Mouse (Mus musculus): ENCODE measurements at regions not wholly inside any gene's neighbourhood (a gene's known extent, or its start where the extent isn't known, plus 50 kb on each side); places are given as distances from the start of the nearest gene placed in this dataset.

DNA sequence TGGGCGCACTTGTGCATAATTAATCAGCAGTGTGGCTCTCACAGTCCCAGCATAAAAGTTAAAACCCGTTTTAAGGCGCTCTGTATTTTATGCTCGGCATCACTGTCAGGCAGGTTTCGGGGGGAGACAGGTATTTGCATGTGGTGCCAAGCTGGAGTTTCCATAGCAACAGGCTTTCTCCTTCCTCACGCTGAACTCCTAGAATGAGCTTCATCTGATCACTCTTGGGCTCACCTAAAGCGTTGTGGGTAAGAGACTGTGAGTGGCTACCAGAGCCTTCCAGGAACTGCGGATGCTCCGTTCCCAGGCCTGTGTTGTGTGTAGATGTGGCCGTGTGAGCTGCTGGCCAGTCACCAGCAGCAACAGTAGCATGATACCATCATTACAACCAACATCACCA is 161.5 kb downstream of the Ajap1 start:
- DNase-seq, result no peak

DNA sequence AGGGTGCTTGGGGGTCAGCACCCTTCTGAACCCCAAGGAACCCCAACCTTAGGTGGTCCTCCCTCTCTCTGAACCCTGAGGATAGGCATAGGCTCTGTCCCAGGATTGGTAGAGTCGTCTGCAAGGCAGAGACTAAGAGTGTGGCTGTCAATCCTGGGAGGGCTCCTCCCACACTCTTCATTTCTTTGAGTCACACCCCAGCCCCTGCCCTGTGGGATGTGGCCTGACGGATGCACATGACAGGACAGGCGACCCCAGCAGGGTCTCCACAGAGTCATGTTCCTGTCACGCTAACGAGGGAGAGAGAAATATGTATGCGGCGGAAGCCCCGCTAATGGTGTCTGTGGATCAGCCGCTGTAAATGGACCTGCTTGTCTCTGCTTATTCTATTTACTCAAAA is 162.0 kb downstream of the Ajap1 start:
- no peak for DNase-seq

DNA sequence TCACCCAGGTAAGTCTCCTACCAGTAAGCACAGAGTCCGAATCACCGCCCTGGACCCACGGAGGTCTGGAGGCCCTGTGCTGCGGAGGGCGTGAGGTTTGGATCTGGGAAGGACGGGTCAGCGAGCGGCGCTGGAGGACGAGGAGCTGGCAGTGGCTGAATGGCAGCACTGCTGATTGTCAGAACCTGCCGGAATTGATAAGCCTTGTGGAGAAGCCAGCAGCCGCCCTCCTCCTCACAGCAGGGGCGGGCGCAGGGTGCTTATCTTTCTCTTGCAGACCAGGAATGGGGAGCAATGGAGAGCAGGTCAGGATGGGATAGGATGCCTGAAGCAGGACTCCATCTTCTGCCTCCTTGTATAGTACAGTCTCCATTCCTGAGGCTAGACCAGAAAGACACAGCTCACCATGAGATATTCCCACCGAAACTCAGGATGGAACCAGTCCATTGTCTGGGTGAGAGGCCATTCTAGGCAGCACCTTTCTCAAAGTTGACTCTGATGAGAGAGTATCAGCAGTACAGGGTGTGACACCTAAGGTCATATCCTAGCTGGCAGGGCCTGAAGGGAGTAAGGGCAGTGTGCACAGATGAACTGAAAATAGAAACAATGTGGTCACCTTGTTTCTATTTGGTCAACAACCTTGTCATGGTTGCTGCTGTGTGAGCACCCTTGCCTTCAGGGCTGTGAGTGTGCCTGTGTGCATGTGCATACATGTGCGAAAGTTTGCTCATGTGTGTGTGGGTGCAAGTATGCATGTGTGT is 165.5 kb downstream of the Ajap1 start:
- DNase-seq, result no peak

DNA sequence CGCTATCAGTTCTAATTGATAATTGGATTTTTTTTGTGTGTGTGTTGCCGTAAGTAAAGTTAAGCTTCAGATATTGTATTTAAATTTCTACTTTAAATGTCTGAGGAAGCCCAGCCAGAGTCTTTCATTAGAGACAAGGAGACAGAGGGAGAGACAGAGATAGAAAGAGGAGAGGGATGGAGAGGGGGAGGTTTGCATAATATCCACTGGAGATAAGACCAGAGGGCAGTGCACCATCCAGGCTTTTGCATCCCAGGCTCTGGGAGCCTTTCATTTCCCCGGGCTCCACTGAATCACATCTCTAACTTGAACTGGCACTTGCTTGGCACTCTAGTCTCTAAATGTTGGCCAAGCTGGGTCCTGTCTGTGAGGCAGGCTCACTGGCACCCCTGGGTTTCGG is 166.1 kb downstream of the Ajap1 start:
- no peak for DNase-seq

DNA sequence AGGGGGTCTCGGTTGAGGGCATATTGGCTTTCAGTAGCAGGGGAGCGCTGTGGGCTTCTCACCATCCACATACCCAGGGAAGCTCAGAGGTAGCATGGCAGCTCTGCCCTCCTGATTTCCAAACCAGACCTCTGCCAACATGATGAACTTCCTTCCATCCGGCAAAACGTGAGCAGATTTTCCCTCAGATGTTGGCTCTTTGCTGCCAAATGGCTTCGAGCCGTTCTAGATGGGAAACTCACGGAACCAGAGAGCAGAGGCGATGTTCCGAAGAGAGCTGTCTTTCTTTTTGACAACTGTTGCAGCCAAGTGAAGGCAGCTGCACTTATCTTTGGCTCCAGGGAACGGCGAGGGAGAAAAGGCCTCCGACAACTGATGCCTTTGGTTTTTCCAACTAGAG is 168.7 kb downstream of the Ajap1 start:
- DNase-seq, result no peak

GRCm38 (mm10) chr4:153311574-153311973 is 171.0 kb downstream of the Ajap1 start:
- no peak for DNase-seq

GRCm38 (mm10) chr4:153310641-153311040 is 172.0 kb downstream of the Ajap1 start:
- no peak for DNase-seq

- DNase-seq, result peak; percentile 34
Measured at GRCm38 (mm10) chr4:153303521-153303920, 179.1 kb downstream of the Ajap1 start.

DNA sequence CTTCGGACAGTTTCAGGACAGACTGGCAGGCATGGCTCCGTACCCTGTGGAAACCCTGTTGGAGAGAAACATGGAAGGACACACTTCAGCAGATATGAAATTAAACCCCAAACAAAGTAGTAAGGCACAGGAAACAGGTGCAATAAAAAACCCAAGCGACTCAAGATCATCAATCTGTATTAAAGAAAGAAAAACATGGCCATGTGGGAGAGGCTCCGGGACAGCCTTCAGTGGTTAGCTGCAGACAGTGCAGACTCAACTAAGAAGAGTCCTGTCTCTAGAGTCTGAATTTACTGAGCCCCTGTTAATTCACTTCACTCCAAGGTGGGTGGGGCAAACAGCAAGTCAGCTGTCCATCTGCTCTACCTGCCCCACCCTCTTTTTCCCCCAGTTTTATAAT is 179.8 kb downstream of the Ajap1 start:
- DNase-seq, result no peak

GRCm38 (mm10) chr4:153298277-153298676 is 184.3 kb downstream of the Ajap1 start:
- no peak for DNase-seq

DNA sequence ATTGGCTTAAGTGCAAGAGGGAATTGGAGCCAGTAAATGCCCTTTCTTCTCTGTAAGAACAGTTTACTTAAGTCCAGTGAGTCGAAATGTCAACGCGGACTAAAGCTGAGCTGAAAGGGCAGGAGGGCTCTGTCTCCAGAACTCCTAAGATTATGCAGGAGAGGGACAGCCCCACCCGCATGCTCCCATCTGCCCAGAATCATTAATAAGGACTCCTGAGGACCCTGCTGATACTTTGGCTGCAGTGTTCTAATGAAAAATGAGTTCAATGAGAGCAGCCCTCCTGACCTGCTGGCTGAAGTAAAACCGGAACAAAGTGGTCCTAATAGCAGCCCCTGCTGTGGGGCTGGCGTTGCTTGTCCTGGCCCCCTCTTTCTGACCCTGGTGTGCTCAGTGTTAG is 187.8 kb downstream of the Ajap1 start:
- DNase-seq, result no peak

DNA sequence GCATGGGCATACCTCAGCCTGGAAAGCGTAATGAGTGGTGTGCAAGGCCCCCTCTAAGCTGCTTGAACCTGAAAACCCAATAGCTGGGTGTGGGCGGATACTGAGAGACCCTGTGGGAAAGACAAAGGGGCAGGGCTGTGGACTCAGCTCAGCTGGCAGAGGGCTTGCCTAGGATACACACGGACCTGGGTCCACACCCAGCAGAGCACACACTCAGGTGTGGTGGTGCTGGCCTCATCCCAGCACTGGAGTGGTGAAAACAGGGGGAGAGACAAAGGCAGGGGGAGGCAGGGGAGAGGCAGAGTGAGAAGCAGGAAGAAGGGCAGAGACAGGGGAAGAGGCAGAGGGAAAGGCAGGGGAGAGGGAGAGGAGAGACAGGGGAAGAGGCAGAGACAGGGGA is 189.5 kb downstream of the Ajap1 start:
- DNase-seq, result no peak

DNA sequence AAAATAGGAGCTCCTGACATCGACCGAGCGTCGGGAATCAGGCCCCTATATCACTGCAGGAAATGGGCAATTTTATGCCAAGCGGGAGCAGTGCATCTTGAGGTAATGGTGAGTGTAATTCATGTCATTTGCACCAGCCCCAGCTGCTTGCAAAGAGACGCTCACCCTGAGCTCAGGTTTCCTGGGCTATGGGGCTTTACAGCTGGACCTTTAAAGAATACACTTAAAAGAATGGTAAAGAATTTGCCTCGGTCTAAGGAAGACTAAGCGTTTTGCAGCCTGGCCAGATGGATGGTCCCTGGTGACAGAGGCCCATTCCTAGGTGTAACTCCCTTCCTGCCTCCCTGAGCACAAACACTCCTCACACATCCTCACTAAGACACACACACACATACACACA is 194.2 kb downstream of the Ajap1 start:
- no peak for DNase-seq

- no peak for DNase-seq
Measured at GRCm38 (mm10) chr4:153284209-153284608, 198.4 kb downstream of the Ajap1 start.

GRCm38 (mm10) chr4:153276571-153276970 is 206.0 kb downstream of the Ajap1 start:
- no peak for DNase-seq

- DNase-seq, result no peak
Measured at GRCm38 (mm10) chr4:153271376-153271775, 211.2 kb downstream of the Ajap1 start.

GRCm38 (mm10) chr4:153263216-153263805 is 219.3 kb downstream of the Ajap1 start:
- DNase-seq, result no peak

DNA sequence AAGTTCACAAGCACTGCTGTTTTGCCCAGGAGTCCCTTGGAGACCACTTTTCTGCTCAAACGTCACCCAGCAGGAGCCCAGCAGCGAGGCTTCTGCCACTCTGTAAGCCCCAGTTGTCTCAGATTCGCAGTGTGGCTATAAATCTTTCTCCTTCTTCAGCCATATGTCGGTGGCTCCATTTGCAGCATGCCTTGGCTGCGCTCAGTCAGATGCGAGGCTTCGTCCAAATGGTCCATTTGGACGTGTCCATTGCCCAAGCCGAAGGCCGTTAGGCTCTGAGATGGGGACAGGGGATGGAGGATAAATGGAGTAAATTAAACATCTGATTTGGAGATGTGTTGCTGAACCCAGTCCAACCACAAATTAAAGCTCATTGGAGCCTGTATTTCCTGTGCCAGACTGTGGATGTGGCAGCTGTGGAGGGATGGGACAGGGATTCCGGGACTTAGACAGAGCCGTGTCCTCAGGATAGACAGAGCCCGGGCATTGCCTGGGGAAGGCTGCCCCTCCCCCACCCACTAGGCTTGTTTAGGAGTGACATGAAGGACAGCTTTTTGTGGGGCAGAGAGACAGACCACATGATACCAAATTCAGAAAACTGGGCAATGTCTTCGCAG is 221.6 kb downstream of the Ajap1 start:
- no peak for DNase-seq

DNA sequence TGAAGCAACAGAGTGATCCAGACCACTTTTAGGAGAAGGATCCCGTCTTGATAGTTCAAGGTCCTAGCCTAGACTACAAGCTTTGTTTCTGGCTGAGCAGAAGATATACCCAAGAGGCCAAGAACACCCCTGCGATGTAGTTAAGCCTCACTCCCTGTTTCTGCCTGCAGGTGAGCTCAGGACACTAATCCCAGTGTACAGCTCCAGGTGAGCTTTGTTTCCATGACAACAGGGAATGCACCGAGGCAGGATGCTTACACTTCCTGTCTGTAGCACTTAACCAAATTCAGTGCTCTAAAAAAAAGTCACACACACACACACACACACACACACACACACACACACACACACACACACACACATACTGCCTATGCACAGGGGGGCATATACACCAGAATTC is 230.7 kb downstream of the Ajap1 start:
- no peak for DNase-seq

GRCm38 (mm10) chr4:153251311-153251710 is 231.3 kb downstream of the Ajap1 start:
- no peak for DNase-seq

- peak; percentile 75 for DNase-seq
Measured at GRCm38 (mm10) chr4:153236680-153237079, 245.9 kb downstream of the Ajap1 start.

- DNase-seq, result peak; percentile 33
Measured at GRCm38 (mm10) chr4:153233762-153234161, 248.8 kb downstream of the Ajap1 start.

- peak; percentile 43 for DNase-seq
Measured at GRCm38 (mm10) chr4:153229221-153229620, 253.4 kb downstream of the Ajap1 start.

DNA sequence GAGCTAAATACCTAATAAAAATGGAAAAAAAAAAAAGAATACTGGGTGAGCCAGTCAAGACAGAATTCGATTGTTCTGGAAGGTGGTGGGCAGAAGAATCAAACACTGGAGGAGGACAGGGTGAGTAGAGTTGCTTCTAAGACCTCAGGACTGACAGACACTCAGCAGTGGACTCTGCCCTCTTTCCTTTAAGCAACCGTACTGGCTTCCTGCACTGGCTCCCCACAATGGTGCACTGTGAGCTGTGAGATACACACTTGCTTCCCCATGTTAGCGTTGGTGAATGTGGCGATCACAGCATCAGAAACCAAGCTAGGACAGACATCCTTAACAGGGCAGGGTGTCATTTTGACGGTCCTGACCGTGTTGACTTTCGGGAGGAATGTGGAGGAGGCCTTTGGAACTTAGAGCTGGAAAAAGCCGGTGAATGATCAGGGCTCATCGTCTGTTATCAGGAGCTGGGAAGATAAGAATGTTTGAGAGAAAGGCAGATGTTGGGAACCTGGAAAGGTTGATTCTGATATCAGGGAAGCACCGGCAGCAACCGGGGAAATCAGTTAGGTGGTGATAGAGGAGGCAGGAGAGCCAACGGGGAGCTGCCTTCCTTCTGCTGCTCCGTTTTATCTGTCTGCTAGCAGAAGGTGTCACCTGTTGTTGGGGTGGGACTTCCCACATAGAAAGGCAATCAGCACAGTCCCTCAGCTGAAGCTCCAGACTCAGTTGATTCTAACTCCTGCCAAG is 254.8 kb downstream of the Ajap1 start:
- DNase-seq, result no peak

Data from embryo, embryonic 11 days (tissue).